Mouse (Mus musculus) megakaryocyte, embryonic 14.5 days (primary cell): ENCODE measurements around the gene Plgrkt. TPM values are rescaled to one million over a fixed set of nuclear protein-coding genes. Genes with fewer than 3 reads are reported as not detected.
A peak's percentile ranks its signal among the peaks of the same experiment; 100 is the strongest.

Source experiments
- H3K27me3 ChIP-seq: replicated peaks from 2 replicates; pipeline ENCODE3; 2012; ENCODE audit warnings: inconsistent platforms
- H3K36me3 ChIP-seq: replicated peaks from 2 replicates; pipeline ENCODE3; 2012; ENCODE audit warnings: low read length, inconsistent platforms, mixed read lengths
- H3K4me1 ChIP-seq: 2 replicates; pipeline ENCODE4 v1.6.1; 2012; ENCODE audit warnings: inconsistent platforms
- H3K4me3 ChIP-seq: replicated peaks from 2 replicates; pipeline ENCODE3; 2012; ENCODE audit warnings: moderate library complexity, mild to moderate bottlenecking, inconsistent platforms
- H3K9me3 ChIP-seq: 2 replicates; pipeline ENCODE4 v1.6.1; 2012; ENCODE audit warnings: inconsistent platforms
- FLI1 ChIP-seq: IDR thresholded peaks from 2 replicates; pipeline ENCODE4 v1.6.1; 2012; ENCODE audit warnings: low read length, inconsistent platforms, mixed read lengths
- GATA1 ChIP-seq: IDR thresholded peaks from 3 replicates; pipeline ENCODE4 v1.6.1; 2012; ENCODE audit warnings: mixed read lengths, low read length, inconsistent platforms, borderline replicate concordance
- polyA plus RNA-seq: library from polyadenylated mRNA; stranded (reverse); fragments of >175 nt; gene quantifications from 2 replicates; pipeline ENCODE4 v1.2.3, GENCODE M21; 2012; ENCODE audit warnings: low replicate concordance; ENCODE audit not compliant: insufficient read depth

Plgrkt gene
- polyA plus RNA-seq, 1 experiment: 52.8 TPM

- H3K27me3 ChIP-seq: peaks cover 25% of the 10 kb centered on the region
- H3K4me3 ChIP-seq: peak within 1 kb of the TSS; percentile 59
- H3K36me3 ChIP-seq: no peaks in the 10 kb centered on the region
- H3K9me3 ChIP-seq: no peaks in the 10 kb centered on the region
- H3K4me1 ChIP-seq: peaks cover 9% of the 10 kb centered on the region
- no peak for TF ChIP-seq FLI1
- TF ChIP-seq GATA1: no peak
Measured at GRCm38 (mm10) chr19:29334068-29334745, 33.0 kb downstream of the Plgrkt start, which contains the start of gene Rln1. Rln1 (minus strand) TSS chr19:29334670.

GRCm38 (mm10) chr19:29326822-29327552 lies 40.2 kb downstream of the Plgrkt start:
- Histone ChIP-seq H3K4me3 (no peak overlapping the region), H3K4me1 (peaks cover 18% of the 10 kb centered on the region), H3K9me3 (no peaks in the 10 kb centered on the region), H3K36me3 (no peaks in the 10 kb centered on the region), H3K27me3 (peaks cover 4% of the 10 kb centered on the region)
- no peak for TF ChIP-seq GATA1
- TF ChIP-seq FLI1: no peak

- TF ChIP-seq FLI1 (no peak), GATA1 (no peak)
- H3K4me1 ChIP-seq: peaks cover 18% of the 10 kb centered on the region
- H3K36me3 ChIP-seq: no peaks in the 10 kb centered on the region
- H3K27me3 ChIP-seq: peaks cover 2% of the 10 kb centered on the region
- H3K9me3 ChIP-seq: no peaks in the 10 kb centered on the region
- no peak overlapping the region for H3K4me3 ChIP-seq
Measured at GRCm38 (mm10) chr19:29326396-29326795, 40.8 kb downstream of the Plgrkt start.

- no peak for TF ChIP-seq GATA1
- no peak for TF ChIP-seq FLI1
- no peak overlapping the region for H3K4me3 ChIP-seq
- peaks cover 18% of the 10 kb centered on the region for H3K4me1 ChIP-seq
- H3K9me3 ChIP-seq: no peaks in the 10 kb centered on the region
- H3K27me3 ChIP-seq: peaks cover 2% of the 10 kb centered on the region
- H3K36me3 ChIP-seq: no peaks in the 10 kb centered on the region
Measured at GRCm38 (mm10) chr19:29325852-29326180, 41.4 kb downstream of the Plgrkt start.

GRCm38 (mm10) chr19:29325053-29325851 lies 41.9 kb downstream of the Plgrkt start, which contains the start of gene Insl6:
Insl6 (minus strand) TSS chr19:29325356.
- H3K4me3 ChIP-seq: peak within 1 kb of the TSS; percentile 89
- H3K27me3 ChIP-seq: peaks cover 2% of the 10 kb centered on the region
- H3K4me1 ChIP-seq: peaks cover 18% of the 10 kb centered on the region
- H3K36me3 ChIP-seq: no peaks in the 10 kb centered on the region
- no peaks in the 10 kb centered on the region for H3K9me3 ChIP-seq
- TF ChIP-seq GATA1: no peak
- no peak for TF ChIP-seq FLI1

GRCm38 (mm10) chr19:29323416-29324049 lies 43.7 kb downstream of the Plgrkt start:
- Histone ChIP-seq H3K4me1 (peaks cover 18% of the 10 kb centered on the region), H3K9me3 (no peaks in the 10 kb centered on the region), H3K4me3 (no peak overlapping the region), H3K27me3 (no peaks in the 10 kb centered on the region), H3K36me3 (no peaks in the 10 kb centered on the region)
- TF ChIP-seq GATA1: no peak
- TF ChIP-seq FLI1: no peak

- no peak for TF ChIP-seq GATA1
- no peak for TF ChIP-seq FLI1
- H3K36me3 ChIP-seq: peaks cover 81% of the 10 kb centered on the region
Measured at GRCm38 (mm10) chr19:29312661-29313060, 54.5 kb downstream of the Plgrkt start.

GRCm38 (mm10) chr19:29311791-29312190 lies 55.4 kb downstream of the Plgrkt start:
- H3K9me3 ChIP-seq: 0 out of 2 replicates have a peak, but pooled peaks cover 2% of the 10 kb centered on the region
- H3K36me3 ChIP-seq: peaks cover 90% of the 10 kb centered on the region
- H3K27me3 ChIP-seq: no peaks in the 10 kb centered on the region
- H3K4me3 ChIP-seq: no peak overlapping the region
- H3K4me1 ChIP-seq: no peaks in the 10 kb centered on the region
- TF ChIP-seq FLI1: no peak
- TF ChIP-seq GATA1: no peak

More at GRCm38 (mm10) chr19:29312661-29313060, 54.5 kb downstream of the Plgrkt start:
- Histone ChIP-seq H3K4me3 (no peak overlapping the region), H3K9me3 (0 out of 2 replicates have a peak, but pooled peaks cover 2% of the 10 kb centered on the region), H3K4me1 (peaks cover 7% of the 10 kb centered on the region), H3K27me3 (no peaks in the 10 kb centered on the region)

GRCm38 (mm10) chr19:29308832-29309231 lies 58.4 kb downstream of the Plgrkt start:
- Histone ChIP-seq H3K27me3 (no peaks in the 10 kb centered on the region), H3K4me1 (no peaks in the 10 kb centered on the region), H3K36me3 (peaks cover 94% of the 10 kb centered on the region), H3K4me3 (no peak overlapping the region), H3K9me3 (no peaks in the 10 kb centered on the region)
- TF ChIP-seq GATA1 (no peak), FLI1 (no peak)

GRCm38 (mm10) chr19:29302119-29302518 lies 65.1 kb downstream of the Plgrkt start:
- TF ChIP-seq FLI1 (no peak), GATA1 (no peak)
- Histone ChIP-seq H3K27me3 (no peaks in the 10 kb centered on the region), H3K9me3 (no peaks in the 10 kb centered on the region), H3K36me3 (peaks cover 97% of the 10 kb centered on the region), H3K4me3 (no peak overlapping the region), H3K4me1 (no peaks in the 10 kb centered on the region)
